Mouse (Mus musculus): ENCODE data around the gene Espn.

The Espn gene

DNA sequence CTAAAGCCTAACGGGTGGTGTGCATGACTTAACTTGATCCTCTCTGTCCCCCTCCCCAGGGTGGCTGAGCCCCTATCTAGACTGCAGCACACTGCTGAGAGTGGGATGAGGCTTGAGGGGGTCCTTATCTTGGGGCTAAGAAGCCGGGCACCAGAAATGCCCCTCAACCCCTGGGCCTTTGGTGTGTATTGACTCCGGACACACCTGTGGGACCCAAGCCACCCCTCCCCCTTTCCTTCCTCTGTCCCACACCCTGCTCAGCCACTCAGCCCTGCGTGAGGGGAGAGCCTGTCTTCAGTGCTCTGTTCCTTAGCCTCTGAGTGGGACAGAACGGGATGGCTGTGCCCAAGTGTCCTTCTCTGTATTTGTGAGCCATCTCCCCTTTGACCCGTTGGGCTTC, 55.2 kb downstream of the Espn start:
- no peak for DNase-seq

DNA sequence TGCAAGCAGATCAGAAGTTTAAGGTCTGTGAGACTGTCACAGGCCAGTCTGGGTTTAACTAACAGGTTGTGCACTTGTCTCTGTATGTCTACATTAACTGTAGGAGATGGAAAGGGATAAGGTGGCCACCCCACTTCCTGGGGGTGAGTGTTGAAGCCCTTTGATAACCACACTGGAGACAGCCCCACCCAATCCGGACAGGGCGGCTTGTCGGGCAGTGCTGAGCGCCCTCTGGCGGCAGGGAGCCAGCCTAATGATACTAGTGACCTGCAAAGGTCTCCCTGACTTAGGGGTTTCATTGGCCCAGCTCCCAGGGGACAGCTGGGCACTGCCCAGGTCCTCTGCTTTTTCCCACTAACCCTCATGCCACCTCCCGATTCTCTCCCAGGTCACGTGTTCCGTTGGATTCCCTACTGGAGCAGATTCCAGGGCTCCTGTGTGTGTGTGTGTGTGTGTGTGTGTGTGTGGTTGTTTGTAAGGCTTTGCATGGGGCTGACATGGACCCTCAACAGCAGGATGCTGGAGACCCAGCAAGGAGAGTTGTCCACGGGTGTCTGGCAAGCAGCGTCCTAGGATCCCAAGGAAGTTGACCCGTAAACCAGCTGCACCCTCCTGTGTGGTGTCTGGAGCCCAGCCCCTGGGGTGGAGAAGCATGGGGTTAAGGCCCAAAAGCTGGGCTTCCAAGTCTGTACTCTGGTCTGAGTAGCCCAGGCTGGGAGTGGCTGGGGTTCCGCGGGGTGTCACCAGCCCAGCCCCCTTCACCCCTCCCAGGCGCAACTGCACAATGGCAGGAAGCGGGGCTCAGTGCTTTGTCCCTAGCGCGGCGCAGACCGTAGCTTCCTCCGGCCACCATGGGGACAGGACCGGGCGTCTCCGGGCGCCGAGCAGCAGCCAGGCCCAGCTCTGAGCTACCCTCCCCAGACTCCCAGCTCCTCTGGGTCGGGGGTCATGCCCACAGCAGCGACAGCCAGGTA, 55.9 kb downstream of the Espn start:
- DNase-seq = peak; percentile 73

DNA sequence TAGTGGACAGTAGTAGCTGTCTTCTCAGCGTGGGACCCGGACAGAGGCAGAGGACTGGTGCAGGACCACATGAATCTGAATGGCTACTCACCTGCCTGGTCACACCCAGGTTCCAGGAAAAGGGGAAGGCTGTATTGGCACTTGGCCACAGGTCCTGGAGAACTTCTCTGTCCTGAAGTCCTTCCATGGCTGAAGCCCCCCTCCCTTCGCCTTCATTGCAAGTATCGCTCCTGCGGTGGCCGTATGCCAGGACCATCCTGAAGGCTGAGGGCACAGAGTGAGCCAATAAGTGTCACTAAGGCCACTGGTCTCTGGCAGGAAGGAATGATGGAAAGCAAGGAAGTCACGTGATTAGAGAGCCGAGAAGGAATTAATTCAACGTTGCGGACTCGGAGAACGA, 57.9 kb downstream of the Espn start:
- DNase-seq = no peak

DNA sequence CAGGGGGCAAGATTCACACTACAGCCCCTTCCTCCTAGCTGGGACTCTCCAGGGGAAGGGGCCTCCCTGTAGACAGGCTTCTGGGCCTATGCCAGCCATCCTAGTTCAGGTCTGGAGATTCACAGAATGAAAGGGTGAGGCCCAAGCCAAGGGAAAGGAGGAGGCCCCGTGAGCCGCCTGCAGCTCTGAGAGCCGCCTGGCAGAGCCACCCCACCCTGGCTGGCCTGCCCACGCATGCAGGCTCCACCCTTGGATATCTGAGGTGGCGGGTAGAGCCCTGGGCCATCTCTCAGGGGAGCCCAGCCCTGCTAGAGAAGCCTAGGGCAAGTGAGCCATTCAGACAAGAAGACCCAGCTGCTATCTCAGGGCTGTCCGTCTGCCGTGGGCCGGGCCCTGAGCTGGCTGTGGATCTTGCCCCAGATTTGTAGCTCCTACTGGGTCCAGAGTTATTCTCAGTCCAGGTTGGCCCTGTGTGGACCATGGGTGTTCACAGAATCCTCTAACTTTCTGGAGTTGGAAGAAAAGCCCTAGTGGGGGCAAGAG, 59.3 kb downstream of the Espn start:
- no peak for DNase-seq

GRCm38 (mm10) chr4:152090191-152090590, 62.0 kb downstream of the Espn start:
- no peak for DNase-seq

- DNase-seq = no peak
Observed at GRCm38 (mm10) chr4:152088556-152089120, 63.5 kb downstream of the Espn start.

- DNase-seq = no peak
Observed at GRCm38 (mm10) chr4:152088133-152088532, 64.0 kb downstream of the Espn start.

DNA sequence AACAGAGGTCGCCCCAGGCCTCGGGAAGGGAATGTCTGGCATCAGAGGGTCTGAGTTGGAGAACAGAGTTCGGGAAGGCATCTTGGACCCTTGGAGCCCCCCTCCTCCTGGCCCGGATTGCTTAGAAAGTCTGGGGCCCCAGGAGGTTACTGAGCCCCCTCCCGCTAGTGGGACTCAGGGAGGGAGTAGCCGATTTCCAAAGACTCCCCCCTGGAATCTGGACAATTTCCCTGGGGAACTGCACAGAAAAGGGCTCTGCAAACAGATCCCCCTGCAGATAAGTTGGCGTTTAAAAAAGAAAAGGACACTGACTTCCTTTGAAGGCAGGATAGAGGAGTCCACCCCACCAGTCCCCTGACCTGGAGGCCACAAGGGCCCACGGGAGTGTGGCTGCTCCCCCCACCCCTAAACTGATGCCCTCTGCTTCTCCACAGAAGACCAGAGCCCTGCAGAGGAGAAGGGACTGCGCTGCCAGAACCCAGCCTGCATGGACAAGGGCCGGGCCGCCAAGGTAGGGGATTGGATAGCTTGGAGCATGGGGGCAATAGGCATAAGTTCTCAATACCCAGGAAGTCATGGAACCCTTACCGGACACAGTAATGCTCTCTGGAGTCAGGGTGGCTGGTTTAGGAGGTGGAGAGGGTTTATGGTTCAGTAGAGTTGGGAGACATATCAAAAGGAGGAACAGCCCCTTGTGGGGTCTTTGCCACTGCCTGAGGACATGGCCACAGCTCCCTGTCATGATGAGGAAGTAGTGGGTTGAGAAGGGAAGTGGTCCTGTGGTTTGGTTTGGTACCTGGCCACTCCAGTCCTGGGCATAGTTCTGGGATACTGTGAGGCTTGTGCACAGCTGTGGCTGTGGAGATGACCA, 64.7 kb downstream of the Espn start:
- no peak for DNase-seq

- peak; percentile 68 for DNase-seq
Observed at GRCm38 (mm10) chr4:152086505-152087210, 65.5 kb downstream of the Espn start.

DNA sequence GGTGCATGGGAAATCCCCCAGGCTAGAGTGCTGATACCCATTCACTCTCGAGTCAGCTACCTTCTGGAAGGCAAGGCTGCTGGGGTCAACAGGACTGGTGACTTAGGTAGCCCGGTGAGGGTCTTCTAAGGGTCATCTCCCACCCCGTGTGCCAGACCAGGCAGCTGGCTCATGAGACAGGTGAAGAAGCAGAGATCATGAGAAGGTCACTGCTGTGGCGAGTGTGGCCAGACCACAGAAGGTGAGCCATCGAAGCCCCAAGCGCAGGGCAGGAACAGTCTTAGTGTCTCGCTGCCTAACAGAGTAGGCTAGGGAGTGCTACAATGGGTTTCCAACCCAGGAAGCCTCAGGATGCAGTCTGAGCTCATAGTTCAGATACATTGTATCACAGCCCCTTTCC, 67.6 kb downstream of the Espn start:
- no peak for DNase-seq

GRCm38 (mm10) chr4:152083611-152084220, 68.5 kb downstream of the Espn start:
- DNase-seq = no peak

DNA sequence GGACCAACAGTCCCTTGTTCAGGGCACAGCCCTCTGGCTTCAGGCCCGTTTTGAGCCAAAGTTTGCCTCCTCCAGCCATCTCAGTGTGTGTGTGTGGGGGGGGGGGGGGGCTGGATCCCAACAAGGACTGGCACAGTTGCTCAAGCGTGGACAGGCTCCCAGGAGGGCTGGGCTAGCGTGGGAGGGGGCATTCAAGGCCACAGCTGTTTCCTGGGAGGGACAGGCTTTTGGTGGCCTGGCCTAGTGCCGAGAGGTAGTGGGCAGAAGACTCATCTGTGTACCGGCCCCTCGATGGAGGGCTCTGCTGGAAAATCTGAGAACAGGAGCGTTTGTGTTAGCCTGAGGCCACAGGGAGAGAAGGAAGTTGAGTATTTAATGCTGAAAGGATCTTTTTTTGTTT, 72.2 kb downstream of the Espn start:
- DNase-seq = no peak

- no peak for DNase-seq
Observed at GRCm38 (mm10) chr4:152079261-152079660, 72.9 kb downstream of the Espn start.

DNA sequence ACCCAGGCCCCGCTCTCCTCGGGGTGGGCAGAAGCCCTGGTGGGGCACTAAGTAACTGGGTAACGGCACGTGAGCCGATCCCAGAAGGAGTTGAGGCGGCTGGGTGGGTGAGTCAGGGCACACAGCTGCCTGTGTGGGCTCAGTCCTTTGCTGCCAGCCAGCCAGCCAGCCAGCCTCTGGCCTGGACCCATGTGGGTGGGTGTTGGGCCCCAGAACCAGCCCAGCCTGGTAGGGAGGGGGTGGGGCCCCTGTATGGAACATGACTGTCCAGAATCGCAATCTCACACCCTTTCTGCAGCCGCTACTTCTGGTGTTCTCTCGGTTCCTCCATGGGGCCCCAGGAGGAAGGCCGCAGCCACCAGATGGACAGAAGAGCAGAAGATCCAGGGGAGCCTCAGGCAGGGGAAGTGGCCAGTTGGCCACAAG, 74.1 kb downstream of the Espn start:
- DNase-seq = no peak

DNA sequence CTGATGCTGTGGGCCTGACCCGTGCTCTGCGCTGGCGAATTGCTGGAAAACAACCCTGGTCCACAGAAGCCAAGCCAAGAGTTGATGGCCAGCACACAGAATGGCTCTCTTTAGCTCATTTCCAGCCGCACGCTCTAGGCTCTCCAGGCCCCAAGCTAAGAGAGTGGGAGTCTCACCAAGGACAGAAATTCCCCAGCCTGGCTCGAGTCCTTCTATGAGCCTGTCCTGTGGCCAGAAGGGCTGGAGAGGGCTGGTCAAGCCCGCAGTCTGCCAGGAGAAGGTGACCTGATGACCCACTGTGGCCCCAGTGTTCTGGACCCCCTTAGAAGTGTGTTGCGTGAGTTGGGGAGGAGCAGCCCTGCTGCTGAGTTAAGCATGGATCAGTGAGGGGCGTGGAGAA, 75.0 kb downstream of the Espn start:
- no peak for DNase-seq

DNA sequence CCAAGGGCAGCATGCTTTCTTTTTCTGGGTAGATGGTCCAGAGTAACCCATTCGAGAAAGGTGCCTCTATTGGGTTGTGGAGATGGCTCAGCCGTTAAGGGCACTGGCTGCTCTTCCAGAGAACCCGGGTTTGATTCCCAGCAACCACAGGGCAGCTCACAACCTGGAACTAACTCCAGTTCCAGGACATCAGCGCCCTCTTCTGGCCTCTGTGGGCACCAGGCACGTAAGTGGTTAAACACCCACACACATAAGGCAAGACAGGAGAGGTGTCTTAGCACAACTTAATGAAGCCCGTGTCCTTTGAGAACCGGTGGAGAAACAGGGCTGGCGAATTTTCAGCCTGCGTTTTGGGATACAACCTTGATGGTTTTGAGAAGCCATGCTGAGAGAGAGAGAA, 77.6 kb downstream of the Espn start:
- no peak for DNase-seq

DNA sequence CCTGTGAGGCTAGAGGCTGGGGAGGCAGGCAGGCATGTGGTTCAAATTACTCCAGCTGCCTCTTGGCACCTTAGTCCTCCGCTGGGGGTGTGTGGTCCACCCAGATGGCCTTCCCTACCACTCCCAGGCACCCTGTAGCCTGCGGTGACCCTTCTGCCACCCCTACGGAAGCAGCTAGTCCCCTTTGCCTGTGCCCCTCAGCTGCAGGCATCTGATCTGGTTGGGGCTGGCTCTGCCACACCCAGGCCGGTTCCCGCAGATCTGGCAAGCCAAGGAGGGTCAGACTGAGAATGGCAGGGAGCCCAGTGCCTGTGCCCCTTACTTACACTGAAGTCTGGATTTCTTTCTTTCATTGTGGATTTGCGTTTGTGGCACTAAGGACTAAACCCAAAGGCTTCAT, 78.5 kb downstream of the Espn start:
- DNase-seq = no peak

- no peak for DNase-seq
Observed at GRCm38 (mm10) chr4:152072655-152073054, 79.5 kb downstream of the Espn start.

GRCm38 (mm10) chr4:152072121-152072601, 80.0 kb downstream of the Espn start, which contains the start of gene Plekhg5:
Gene Plekhg5, plus strand, starts transcription at chr4:152072498.
- no peak for DNase-seq

DNA sequence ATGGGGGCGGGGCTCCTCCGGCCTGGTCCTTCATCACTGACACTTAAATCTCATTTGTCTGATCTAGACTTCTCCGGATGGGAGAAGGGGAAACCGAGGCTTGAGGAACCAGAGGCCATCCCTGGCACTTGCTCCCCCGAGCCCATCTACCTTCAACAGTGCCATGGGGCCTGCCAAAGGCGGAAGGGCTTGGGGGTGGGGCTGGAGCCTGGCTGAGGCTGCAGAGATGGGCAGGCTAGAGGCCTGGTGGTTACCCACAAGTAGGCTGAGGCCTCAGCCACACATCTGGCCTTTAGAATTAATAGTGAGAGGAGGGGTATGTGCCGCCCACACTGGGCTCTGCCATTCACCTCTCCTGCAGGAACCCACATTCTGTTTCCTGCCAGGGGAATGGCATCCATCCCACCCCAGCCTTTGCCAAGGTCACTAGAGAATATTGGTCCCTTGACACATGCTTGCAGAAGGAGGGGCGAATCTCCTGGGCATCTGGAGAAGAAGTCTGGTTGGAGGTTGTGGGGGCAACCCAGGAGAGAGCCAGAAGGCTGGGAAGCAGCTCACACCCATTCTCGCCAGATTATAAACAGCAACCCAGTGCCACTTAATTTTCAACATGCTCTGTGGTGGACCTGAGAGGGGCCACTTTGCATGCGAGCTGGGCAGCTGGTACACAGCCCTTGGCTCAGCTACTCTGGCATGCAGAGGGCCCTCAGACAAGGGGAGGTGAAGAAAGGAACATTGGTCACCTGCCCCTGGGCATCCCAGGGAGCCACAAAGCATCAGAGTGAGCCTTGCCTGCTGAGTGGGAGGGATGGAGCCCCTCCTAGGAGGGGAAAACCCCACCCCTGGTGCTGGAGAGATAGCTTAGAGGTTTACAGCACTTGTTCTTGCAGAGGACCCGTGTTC, 81.4 kb downstream of the Espn start:
- DNase-seq = no peak

Data from thymus, postnatal 25 days (tissue).